Mouse (Mus musculus): ENCODE data around the gene Tenm1. TPM values are rescaled to one million over a fixed set of nuclear protein-coding genes. Genes with fewer than 3 reads are reported as not detected.

Gene Tenm1
- polyA plus RNA-seq, 1 experiment, result not detected

DNA sequence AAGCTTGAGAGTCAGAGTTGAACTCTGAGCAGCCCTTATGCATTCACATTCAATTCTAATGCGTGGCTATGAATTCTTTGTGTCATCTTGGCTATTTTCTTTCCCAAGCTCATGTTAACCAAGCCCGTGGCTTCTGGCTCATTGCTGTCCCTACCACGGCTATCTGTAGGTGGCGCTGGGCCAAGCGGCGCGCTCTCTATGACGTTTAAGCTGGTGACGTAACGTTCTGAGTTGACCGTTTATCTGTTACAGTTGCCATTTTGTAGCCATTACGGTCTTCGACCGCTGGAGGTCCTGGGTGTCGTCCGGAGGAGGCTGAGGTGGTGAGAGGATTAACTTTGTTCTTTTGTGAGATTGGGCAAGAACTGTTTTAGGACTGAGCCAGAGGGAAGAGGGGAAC lies 939.5 kb downstream of the Tenm1 start, which contains the start of gene Tex13c2:
Tex13c2 (plus strand) TSS at position 246 of the 400 bp plus-strand sequence.
- DNase-seq (ENCODE audit: low read depth in 1 of 2, low spot score in 2 of 2), result no peak
- WGBS, result 92% methylated on average over 16 of the region's 16 CpGs

More for the DNA sequence above, 939.5 kb downstream of the Tenm1 start, which contains the start of gene Tex13c2:
- Histone ChIP-seq H3K4me3 (ENCODE audit: extremely low read depth, insufficient read depth, insufficient read length) (no peak within 1 kb of the TSS), H3K36me3 (ENCODE audit: control insufficient read depth, insufficient read depth, low read length) (no peaks in the 10 kb centered on the region), H3K27ac (ENCODE audit: insufficient read depth, low read length) (no peak within 1 kb of the TSS), H3K4me1 (ENCODE audit: control insufficient read depth, insufficient read depth, insufficient read length) (no peaks in the 10 kb centered on the region), H3K27me3 (ENCODE audit: control insufficient read depth, insufficient read depth, low read length) (no peaks in the 10 kb centered on the region)
- TF ChIP-seq POLR2A (IDR thresholded peaks at IDR 0.05; ENCODE audit: low read depth, low read length), result no peak
- TF ChIP-seq CTCF (IDR thresholded peaks at IDR 0.05; ENCODE audit: extremely low read depth, insufficient read depth, insufficient read length, insufficient replicate concordance), result no peak

Other genes with a start within 250 kb of the Tenm1 start
- not detected in 2 replicates for gene Tex13c1, start 162.0 kb upstream of the Tenm1 start, polyA plus RNA-seq (2012; rRNA removed)